Mouse (Mus musculus) hindbrain, embryonic 12.5 days (tissue): ENCODE measurements at regions not wholly inside any gene's neighbourhood (a gene's known extent, or its start where the extent isn't known, plus 50 kb on each side); places are given as distances from the start of the nearest gene placed in this dataset.
A peak's percentile ranks its signal among the peaks of the same experiment; 100 is the strongest.

ENCODE experiments used
- ATAC-seq: fragments of 200-750 bp; cut with Nextera tagmentation; 2 replicates; pipeline ENCODE4 v1.8.0; 2017; ENCODE audit warnings: moderate TSS enrichment; ENCODE audit not compliant: low FRiP score
- H3K27ac ChIP-seq: fragments of 300-500 bp; sonication (generic); 2 replicates; pipeline ENCODE4 v1.5.1; 2016; ENCODE audit warnings: mild to moderate bottlenecking
- H3K27me3 ChIP-seq: fragments of 300-500 bp; sonication (generic); 2 replicates; pipeline ENCODE4 v1.6.1; 2016; ENCODE audit warnings: mild to moderate bottlenecking
- H3K36me3 ChIP-seq: fragments of 300-500 bp; sonication (generic); 2 replicates; pipeline ENCODE4 v1.6.1; 2016; ENCODE audit warnings: mild to moderate bottlenecking
- H3K4me1 ChIP-seq: fragments of 300-500 bp; sonication (generic); 2 replicates; pipeline ENCODE4 v1.6.1; 2016
- H3K4me2 ChIP-seq: fragments of 300-500 bp; sonication (generic); replicated peaks from 2 replicates; pipeline ENCODE4 v1.6.1; 2016; ENCODE audit warnings: mild to moderate bottlenecking
- H3K4me3 ChIP-seq: fragments of 300-500 bp; sonication (generic); 2 replicates; pipeline ENCODE4 v1.5.1; 2016; ENCODE audit warnings: mild to moderate bottlenecking
- H3K9ac ChIP-seq: fragments of 300-500 bp; sonication (generic); 2 replicates; pipeline ENCODE4 v1.6.1; 2016; ENCODE audit warnings: mild to moderate bottlenecking, moderate library complexity
- H3K9me3 ChIP-seq: fragments of 300-500 bp; sonication (generic); replicated peaks from 2 replicates; pipeline ENCODE4 v1.6.1; 2016; ENCODE audit warnings: mild to moderate bottlenecking
- WGBS: fragments of 180-500 bp; shearing (Covaris S2); methylation state at CpG from one replicate; pipeline ENCODE4 v1.1.7; 2016; 5-methylcytosine and 5-hydroxymethylcytosine counted together

- H3K4me3 ChIP-seq = no peak overlapping the region
- no peak for ATAC-seq
- H3K4me2 ChIP-seq = no peak overlapping the region
- no peak overlapping the region for H3K9ac ChIP-seq
- no peak overlapping the region for H3K27ac ChIP-seq
- H3K9me3 ChIP-seq = no peaks in the 10 kb centered on the region
- no peaks in the 10 kb centered on the region for H3K36me3 ChIP-seq
- 95% methylated on average over 2 of the region's 2 CpGs for WGBS
- no peaks in the 10 kb centered on the region for H3K27me3 ChIP-seq
- H3K4me1 ChIP-seq = no peaks in the 10 kb centered on the region
Measured at GRCm38 (mm10) chr2:46307582-46308153, 1190.5 kb upstream of the Zeb2 start.

- H3K9me3 ChIP-seq = no peaks in the 10 kb centered on the region
- H3K4me2 ChIP-seq = no peak overlapping the region
- H3K9ac ChIP-seq = no peak overlapping the region
- 88% methylated on average over 1 of the region's 1 CpGs for WGBS
- no peak for ATAC-seq
- H3K4me3 ChIP-seq = no peak overlapping the region
- H3K27ac ChIP-seq = no peak overlapping the region
- no peaks in the 10 kb centered on the region for H3K36me3 ChIP-seq
- no peaks in the 10 kb centered on the region for H3K27me3 ChIP-seq
- no peaks in the 10 kb centered on the region for H3K4me1 ChIP-seq
Measured at GRCm38 (mm10) chr2:46302627-46303026, 1185.4 kb upstream of the Zeb2 start.

DNA sequence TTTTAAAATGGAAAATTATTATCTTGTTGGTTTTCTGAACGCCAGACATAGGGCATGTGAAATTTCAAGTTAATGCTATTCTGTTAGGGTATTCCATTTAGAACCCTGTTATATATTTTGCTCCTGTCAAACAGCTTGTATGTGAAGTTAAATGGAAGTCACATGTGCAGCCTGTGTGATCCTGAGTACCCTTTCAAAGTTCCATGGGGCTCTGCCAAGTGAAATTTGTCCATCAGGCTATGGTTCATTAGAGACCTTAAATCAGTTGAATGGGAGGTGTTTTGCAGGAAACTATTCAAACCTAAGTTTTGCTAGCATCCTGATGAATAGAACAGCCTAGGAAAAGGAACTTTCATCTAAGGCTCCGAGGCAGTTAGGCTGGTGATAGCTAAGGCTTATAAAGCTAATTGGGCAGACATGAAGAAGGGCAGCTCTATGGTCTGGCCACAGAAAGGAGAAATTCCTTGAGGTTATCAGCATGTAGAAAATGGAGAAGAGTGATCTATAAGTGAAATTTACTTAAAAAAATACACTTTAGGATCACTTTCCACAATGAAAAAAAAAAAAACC is 1180.2 kb upstream of the Zeb2 start:
- ATAC-seq = no peak
- WGBS = 32% methylated on average over 2 of the region's 2 CpGs
- Histone ChIP-seq H3K27ac (no peak overlapping the region), H3K4me1 (no peaks in the 10 kb centered on the region), H3K9me3 (no peaks in the 10 kb centered on the region), H3K36me3 (no peaks in the 10 kb centered on the region), H3K9ac (no peak overlapping the region), H3K4me2 (no peak overlapping the region), H3K4me3 (no peak overlapping the region), H3K27me3 (no peaks in the 10 kb centered on the region)

GRCm38 (mm10) chr2:46283929-46284598 is 1166.9 kb upstream of the Zeb2 start:
- H3K4me1 ChIP-seq = no peaks in the 10 kb centered on the region
- no peak overlapping the region for H3K4me2 ChIP-seq
- no peaks in the 10 kb centered on the region for H3K27me3 ChIP-seq
- no peaks in the 10 kb centered on the region for H3K36me3 ChIP-seq
- 85% methylated on average over 5 of the region's 5 CpGs for WGBS
- no peak overlapping the region for H3K27ac ChIP-seq
- H3K9me3 ChIP-seq = no peaks in the 10 kb centered on the region
- no peak overlapping the region for H3K4me3 ChIP-seq
- H3K9ac ChIP-seq = no peak overlapping the region
- ATAC-seq = no peak

DNA sequence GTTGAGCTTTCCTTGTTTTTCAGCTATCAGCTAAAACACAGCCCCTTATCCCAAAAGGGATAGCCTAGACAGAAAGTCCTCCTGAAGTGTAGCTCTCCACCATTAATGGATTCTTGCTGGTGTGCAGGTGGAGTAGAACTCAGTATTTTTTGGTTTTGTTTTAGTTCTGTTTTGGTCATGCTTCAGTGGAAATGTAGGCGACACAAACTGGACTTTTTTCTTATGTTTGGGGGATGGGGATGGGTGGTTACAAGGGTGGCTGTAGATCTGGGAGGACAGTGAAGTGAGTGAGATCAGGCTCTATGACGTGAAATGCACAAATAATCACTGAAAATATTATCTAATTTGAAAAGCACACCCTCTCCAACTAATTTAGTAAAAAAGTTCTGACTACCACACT is 1163.6 kb upstream of the Zeb2 start:
- no peaks in the 10 kb centered on the region for H3K9me3 ChIP-seq
- no peak overlapping the region for H3K27ac ChIP-seq
- no peak overlapping the region for H3K4me3 ChIP-seq
- no peak for ATAC-seq
- 69% methylated on average over 2 of the region's 2 CpGs for WGBS
- no peaks in the 10 kb centered on the region for H3K27me3 ChIP-seq
- no peak overlapping the region for H3K9ac ChIP-seq
- no peaks in the 10 kb centered on the region for H3K4me1 ChIP-seq
- no peaks in the 10 kb centered on the region for H3K36me3 ChIP-seq
- H3K4me2 ChIP-seq = no peak overlapping the region

- no peak for ATAC-seq
- no peaks in the 10 kb centered on the region for H3K36me3 ChIP-seq
- no peak overlapping the region for H3K4me3 ChIP-seq
- no peaks in the 10 kb centered on the region for H3K27me3 ChIP-seq
- no peak overlapping the region for H3K27ac ChIP-seq
- 89% methylated on average over 1 of the region's 1 CpGs for WGBS
- H3K4me2 ChIP-seq = no peak overlapping the region
- no peaks in the 10 kb centered on the region for H3K9me3 ChIP-seq
- no peaks in the 10 kb centered on the region for H3K4me1 ChIP-seq
- no peak overlapping the region for H3K9ac ChIP-seq
Measured at GRCm38 (mm10) chr2:46261618-46262017, 1144.4 kb upstream of the Zeb2 start.

DNA sequence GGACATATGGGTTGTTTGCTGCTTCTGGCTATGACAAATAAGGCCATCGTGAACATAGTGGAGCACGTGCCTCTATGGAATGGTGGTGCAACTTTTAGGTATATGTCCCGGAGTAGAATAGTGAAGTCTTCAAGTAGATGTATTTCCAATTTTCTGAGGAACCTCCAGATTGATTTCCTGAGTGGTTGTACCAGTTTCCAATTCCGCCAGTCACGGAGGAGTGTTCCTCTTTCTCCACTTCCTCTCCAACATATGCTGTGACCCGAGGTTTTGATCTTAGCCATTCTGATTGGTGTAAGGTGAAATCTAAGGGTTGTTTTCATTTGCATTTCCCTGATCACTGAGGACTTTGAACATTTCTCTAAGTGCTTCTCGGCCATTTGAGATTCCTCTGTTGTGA is 1134.4 kb upstream of the Zeb2 start:
- Histone ChIP-seq H3K27me3 (no peaks in the 10 kb centered on the region), H3K27ac (no peak overlapping the region), H3K4me3 (no peak overlapping the region), H3K9me3 (no peaks in the 10 kb centered on the region), H3K4me2 (no peak overlapping the region), H3K9ac (no peak overlapping the region), H3K4me1 (no peaks in the 10 kb centered on the region), H3K36me3 (no peaks in the 10 kb centered on the region)
- ATAC-seq = no peak
- WGBS = 91% methylated on average over 7 of the region's 7 CpGs

GRCm38 (mm10) chr2:46245717-46246116 is 1128.5 kb upstream of the Zeb2 start:
- no peaks in the 10 kb centered on the region for H3K9me3 ChIP-seq
- no peak overlapping the region for H3K4me2 ChIP-seq
- no peaks in the 10 kb centered on the region for H3K36me3 ChIP-seq
- H3K4me1 ChIP-seq = no peaks in the 10 kb centered on the region
- no peak for ATAC-seq
- no peak overlapping the region for H3K9ac ChIP-seq
- no peak overlapping the region for H3K27ac ChIP-seq
- no peak overlapping the region for H3K4me3 ChIP-seq
- H3K27me3 ChIP-seq = no peaks in the 10 kb centered on the region
- WGBS = 69% methylated on average over 3 of the region's 3 CpGs

GRCm38 (mm10) chr2:46244697-46245096 is 1127.5 kb upstream of the Zeb2 start:
- no peak overlapping the region for H3K4me3 ChIP-seq
- no peak for ATAC-seq
- H3K36me3 ChIP-seq = no peaks in the 10 kb centered on the region
- H3K27me3 ChIP-seq = no peaks in the 10 kb centered on the region
- no peaks in the 10 kb centered on the region for H3K4me1 ChIP-seq
- no peak overlapping the region for H3K27ac ChIP-seq
- H3K4me2 ChIP-seq = no peak overlapping the region
- H3K9ac ChIP-seq = no peak overlapping the region
- 90% methylated on average over 3 of the region's 3 CpGs for WGBS
- no peaks in the 10 kb centered on the region for H3K9me3 ChIP-seq

GRCm38 (mm10) chr2:46242806-46243205 is 1125.6 kb upstream of the Zeb2 start:
- no peaks in the 10 kb centered on the region for H3K36me3 ChIP-seq
- H3K9ac ChIP-seq = no peak overlapping the region
- H3K27me3 ChIP-seq = no peaks in the 10 kb centered on the region
- H3K4me3 ChIP-seq = no peak overlapping the region
- no peaks in the 10 kb centered on the region for H3K9me3 ChIP-seq
- no peak overlapping the region for H3K4me2 ChIP-seq
- peak; percentile 69 for ATAC-seq
- H3K4me1 ChIP-seq = no peaks in the 10 kb centered on the region
- no peak overlapping the region for H3K27ac ChIP-seq

DNA sequence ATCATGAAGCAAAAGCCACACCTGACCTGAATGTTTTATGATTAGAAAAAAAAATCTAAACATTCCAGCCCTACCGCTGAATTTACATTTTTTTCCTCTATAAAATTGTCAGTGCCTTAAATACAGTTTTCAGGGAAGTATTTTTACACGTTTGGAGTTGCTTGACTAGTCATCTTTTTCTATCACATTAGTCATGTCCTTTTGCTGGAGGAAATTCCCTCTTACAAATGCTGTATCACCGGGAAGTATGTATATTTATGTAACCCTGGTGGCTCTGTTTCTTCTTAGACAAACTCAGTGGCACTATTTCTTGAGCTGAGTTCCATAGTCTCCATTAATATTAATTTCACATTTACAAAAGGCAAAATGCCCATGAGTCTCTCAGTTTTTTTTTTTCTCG is 1122.7 kb upstream of the Zeb2 start:
- WGBS = 83% methylated on average over 4 of the region's 4 CpGs
- no peak for ATAC-seq

DNA sequence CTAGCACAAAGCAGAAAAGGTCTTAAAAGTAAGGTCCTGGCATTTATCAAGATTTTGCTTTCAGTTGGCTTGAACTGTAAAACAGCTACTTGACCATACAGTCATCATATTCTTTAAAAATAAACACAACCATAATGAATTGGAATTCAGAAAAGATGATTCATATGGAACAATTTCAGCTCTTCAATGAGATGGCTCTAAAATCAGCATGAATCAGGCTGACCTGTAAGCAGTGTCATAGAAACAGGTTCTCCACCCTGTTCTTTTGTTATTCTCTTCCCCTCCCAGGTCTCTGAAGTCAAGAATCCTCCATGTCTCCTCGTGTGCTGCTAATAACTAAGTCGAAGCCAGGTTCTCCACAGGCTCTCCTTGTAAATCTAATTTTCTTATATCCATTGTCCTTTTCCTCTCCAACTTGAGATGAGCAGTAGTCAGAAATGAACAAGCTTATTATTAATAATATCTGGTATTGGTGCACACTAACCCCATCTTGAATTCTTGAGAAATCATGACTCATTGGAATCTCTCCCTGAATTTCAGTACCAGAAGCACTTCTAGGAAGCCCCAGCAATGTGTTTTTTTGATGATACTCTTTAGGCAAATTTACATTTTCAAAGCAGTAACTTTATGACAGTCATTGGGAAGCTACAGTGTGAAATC is 1113.7 kb upstream of the Zeb2 start:
- no peak for ATAC-seq
- Histone ChIP-seq H3K27me3 (no peaks in the 10 kb centered on the region), H3K27ac (no peak overlapping the region), H3K9ac (no peak overlapping the region), H3K4me1 (no peaks in the 10 kb centered on the region), H3K9me3 (no peaks in the 10 kb centered on the region), H3K4me3 (no peak overlapping the region), H3K36me3 (no peaks in the 10 kb centered on the region), H3K4me2 (no peak overlapping the region)
- WGBS = 76% methylated on average over 2 of the region's 2 CpGs

More for the DNA sequence above, 1122.7 kb upstream of the Zeb2 start:
- no peak overlapping the region for H3K4me3 ChIP-seq
- H3K9ac ChIP-seq = no peak overlapping the region
- no peaks in the 10 kb centered on the region for H3K36me3 ChIP-seq
- no peak overlapping the region for H3K27ac ChIP-seq
- H3K27me3 ChIP-seq = no peaks in the 10 kb centered on the region
- no peaks in the 10 kb centered on the region for H3K4me1 ChIP-seq
- no peak overlapping the region for H3K4me2 ChIP-seq
- no peaks in the 10 kb centered on the region for H3K9me3 ChIP-seq
